Mouse (Mus musculus) layer of hippocampus, adult 11-12 months (tissue): ENCODE measurements around the gene Rnf31.

Experiments
- DNase-seq: peaks from one replicate; pipeline ENCODE4 v3.0.0; 2022; ENCODE audit warnings: low spot score

The Rnf31 gene

DNA sequence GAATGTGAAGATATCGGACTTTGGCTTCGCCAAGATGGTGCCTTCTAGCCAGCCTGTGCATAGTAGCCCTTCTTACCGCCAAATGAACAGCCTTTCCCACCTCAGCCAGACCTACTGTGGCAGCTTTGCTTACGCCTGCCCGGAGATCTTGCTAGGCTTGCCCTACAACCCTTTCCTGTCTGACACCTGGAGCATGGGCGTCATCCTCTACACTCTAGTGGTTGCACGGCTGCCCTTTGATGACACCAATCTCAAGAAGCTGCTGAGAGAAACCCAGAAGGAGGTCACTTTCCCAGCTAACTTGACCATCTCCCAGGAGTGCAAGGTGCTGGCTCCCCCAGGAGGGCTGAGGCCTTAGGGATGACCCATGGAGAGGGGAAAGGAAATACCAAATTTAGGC lies 60.0 kb downstream of the Rnf31 start:
- no peak for DNase-seq
